Mouse (Mus musculus): ENCODE measurements around the gene Ankrd40. TPM values are rescaled to one million over a fixed set of nuclear protein-coding genes. Genes with fewer than 3 reads are reported as not detected.

Ankrd40 gene
- polyA plus RNA-seq (2017; shearing (Covaris generic)): 10 to 100 TPM; 14.1 to 14.8 TPM

DNA sequence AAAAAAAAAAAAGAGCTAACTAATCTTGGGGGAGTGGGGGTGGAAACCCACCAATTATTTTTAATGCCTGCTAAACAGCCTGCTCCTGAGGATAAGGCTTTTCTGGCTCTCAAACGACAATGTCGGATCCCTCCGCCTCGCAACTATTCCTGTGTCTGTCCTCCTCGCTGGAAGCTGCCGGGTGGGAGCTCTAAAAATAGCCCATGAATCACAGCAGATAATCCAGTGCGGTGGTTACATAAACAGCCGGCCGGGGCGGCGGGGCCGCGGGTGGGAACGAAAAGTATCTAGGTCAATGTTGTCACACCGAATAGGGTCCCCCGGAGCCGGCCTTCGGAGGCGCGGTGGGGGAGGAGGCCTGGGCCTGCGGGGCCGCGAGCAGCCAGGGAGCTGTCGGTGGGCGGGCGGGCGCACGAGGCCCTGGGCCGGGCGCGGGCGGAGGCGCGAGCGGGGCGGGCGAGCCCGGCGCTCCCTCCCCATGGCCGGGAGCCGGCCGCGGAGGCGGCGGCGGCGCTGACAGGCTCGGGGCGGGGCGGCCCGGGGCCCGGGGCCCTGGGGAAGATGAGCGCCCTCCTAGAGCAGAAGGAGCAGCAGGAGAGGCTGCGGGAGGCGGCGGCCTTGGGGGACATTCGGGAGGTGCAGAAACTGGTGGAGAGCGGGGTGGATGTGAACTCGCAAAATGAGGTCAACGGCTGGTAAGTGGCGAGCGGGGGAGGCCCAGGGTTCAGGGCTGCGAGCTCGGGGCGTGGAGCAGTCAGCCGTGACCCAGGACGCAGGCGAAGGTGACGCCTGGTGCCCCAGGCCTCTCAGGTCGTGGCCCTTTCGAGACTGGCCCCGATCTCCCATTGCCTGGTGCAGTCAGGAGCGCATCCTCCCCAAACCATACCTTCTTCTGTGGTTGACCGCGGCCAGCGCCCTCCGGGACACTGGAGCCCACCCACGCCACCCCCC is at the start of gene Ankrd40:
Gene Ankrd40 (plus strand): TSS at position 309 of the 951 bp plus-strand sequence.
- peak; percentile 76 for ATAC-seq

DNA sequence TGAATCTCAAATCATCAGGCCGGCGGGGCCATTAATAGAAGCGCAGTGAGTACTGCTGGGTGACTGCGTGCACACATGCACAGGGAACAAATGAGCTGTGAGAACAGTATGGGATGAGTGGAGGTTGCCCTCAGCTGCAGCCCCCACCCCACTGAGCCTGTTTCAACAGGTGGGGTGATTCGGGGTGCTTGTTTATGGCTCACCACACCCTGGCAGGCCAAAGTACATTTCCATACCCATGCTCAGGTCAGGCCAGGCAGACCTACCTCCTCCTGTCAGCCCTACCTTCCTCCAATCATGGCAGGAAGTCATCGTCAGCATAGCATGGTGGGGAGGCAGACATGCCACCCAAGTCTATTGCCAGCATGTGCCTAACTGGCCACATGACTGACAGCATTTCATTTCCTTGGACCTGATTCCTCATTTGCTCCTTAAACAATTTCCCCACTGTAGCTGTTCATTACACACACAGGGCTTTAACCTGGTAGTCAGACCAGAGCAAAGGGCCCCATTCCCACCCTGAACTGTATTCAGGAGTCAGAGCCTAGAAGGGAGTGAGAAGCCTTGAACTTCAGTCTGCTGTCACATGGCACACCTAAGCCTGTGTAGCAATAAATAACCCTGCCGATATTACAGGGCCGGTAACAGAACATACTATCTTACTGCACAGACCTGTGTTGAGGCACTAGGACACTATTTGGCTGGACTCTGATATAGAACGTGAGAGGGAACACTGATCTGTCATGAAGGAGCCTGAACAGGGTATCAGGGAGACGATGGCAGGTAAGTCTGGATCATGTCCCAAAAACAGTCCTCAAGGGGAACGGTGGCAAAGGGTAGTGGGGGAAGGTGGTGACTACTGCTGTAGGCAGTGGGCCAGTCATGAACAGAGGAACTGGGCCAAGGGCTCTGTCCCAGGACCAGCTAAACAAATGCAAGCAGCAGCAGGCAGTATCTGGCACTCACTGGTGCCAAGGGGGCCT is 46.3 kb upstream of the Ankrd40 start, which contains the start of gene Gm21885:
Gene Gm21885 (plus strand): TSS at position 675 of the 983 bp plus-strand sequence.
- ATAC-seq: no peak

DNA sequence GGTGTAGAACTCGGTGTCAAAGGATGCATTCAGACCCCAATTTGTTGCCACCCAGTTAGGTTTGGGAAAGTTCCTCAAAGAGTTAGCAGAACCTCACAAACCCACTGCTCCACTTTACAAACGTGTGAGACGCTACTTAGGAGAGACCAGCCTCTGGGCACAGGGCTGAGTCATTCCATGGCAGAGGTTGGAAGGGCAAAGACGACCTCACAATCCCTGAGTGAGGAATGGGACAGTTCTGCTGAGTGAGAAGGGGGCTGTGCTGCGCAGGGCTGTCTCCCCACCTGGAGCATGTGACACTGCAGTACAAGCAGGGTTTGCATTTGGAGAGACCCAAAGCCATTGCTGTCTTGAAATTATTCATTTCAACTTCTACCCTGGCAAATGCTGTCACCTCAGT is 45.5 kb upstream of the Ankrd40 start:
- ATAC-seq: no peak

DNA sequence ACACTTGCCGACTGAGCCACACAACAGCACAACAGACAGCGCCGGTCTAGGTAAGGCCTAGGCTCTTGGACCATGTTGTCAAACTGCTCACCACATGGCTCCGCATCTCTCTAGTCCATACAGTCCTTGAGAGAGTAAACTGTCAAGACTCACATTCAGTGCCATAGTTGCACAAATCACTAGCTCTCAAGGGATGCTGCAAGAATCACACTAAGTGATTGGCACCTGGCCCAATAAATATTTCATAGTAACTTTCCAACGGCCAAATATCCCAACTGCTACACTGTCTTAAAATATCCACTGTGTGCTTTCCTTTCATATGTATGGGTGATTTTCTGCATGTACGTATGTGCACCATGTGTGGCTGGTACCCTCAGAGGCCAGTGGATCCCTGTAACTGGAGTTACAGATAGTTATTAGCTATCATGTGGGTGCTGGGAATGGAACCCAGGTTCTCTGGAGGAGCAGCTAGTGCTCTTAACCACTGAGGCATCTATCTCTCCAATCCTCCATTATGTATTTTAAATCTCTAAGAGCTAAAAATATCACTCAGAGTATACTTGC is 44.2 kb upstream of the Ankrd40 start:
- no peak for ATAC-seq

DNA sequence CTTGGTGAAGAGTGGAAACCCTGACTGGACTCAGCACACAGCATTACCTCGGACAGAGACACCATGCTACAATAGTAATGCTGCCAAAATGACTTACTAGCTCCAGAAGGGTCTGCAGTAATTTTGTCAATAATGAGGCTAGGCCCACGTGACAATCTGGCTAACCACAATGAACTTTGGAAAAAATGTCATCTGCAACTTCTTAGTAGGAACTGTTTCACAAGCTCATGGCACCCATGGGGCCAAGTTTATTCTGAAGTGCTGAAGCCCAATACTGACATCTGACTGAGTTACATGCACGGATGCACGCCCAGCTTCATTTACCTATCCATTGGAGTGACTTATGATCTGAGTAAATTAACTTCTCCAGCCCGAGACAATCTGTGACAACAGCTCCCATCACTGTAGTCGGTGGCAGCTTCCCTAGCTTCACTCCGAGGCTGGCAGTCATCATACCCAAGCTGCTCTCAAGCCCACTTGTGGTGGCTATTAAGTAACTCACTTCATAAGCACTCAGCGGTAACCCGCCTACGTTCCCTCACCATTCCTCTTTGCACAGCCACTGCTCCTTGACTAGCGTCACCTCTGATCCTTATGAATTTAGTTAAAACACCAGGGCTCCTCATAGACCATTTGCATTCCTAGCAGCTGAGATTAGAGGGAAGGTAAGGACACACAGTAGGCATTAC is 41.8 kb upstream of the Ankrd40 start:
- no peak for ATAC-seq

DNA sequence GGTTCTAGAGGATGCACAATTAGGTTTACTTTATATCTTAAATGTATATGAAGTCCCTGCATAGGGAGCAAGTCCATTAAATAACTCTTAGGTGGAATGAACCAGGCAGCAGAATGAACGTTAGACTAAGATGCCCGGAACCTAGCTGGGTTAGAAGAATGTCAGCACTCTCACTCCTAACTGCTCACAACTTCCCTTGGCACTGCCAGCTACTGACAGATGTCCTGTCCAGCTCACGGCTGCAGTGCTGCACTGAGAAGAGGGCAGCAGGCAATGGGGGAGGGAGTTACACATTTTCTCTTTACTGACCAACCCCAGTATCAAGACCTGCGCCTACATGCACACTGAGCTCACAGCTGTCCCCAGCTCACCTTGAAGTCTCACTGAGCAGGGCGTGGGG is 40.7 kb upstream of the Ankrd40 start:
- no peak for ATAC-seq

DNA sequence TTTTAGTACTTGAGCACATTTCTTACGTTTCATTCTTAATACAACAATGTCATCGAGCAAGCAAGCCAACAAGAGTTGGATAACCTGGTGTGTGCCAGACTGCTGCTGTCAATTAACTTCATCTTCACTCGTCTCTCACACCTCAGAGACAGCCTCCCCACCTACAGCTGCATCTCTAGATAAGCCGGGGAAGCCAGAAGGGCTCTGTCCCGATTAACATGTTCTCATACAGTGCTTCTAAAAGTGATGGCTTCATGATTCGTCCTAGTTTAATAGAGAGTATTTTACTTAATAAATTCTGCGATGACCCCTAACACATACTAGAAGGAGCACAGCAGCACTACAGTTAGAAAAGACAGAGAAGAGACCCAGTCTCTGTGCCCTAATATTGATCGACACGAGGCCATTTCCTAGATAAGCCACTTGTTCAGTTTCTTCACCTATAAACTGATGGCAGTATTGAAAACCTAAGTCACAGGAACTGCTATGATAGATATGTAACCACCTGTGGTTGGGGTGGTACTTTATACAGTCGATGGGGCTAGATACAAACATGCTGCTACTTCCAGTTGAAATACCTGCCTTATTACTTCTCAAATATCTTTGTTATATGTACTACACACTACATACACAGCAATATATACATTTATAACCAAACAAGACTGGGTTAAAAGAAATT is 37.6 kb upstream of the Ankrd40 start:
- no peak for ATAC-seq

DNA sequence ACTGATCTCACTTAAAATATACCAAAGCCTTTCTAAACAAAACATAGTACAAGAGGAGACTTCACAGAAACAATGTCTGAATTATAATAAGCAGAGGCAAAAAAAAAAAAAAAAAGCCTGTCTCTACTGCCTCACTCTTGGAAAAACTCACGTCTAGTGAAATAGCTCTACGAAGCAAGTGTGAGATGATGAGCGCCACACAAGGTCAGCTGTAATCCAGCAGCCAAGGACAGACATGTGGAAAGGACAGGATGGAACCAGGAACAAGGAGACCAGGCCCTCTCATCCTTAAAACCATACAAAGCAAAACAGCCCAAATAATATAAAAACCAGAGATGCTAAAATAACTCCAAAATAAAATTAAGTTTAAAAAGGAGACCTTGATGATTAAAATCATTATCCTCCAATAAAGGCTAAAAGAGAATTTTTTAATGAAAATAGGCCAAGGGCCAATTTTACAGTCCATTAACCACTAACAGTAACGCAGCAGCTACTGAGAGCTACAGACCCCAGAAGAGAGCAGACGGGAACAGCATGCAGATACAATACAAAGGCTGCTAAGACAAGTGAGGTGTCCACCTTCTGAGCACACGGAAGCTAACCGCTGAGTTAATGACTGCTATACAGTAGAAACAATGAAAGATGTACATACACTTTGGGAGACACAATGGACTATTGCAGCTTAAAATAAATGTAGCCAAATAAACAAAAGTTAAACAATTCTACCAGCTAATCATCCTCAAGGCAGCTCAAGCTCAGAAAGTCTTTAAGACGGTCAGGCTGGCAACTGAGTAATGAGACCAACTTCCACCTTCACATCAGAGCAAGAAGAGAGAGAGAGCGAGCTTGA is 32.6 kb upstream of the Ankrd40 start:
- ATAC-seq: no peak

DNA sequence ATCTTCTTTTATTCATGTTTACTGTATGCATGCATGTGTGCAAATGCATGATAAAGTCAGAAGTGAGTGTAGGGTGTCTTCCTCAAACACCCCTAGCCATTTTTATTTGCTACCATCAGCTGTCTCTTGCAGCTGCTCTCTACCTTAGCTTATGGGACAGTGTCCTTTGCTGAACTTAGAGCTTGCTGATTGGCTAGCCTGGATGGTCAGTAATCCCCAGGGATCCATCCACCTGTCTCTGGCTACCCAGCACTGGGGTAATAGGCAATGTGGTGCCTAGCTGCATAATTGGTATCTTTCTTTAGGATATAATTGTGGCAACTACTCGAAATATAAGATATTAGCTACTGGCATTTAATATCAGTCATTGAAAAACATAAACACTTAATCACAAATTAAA is 15.1 kb upstream of the Ankrd40 start:
- no peak for ATAC-seq

DNA sequence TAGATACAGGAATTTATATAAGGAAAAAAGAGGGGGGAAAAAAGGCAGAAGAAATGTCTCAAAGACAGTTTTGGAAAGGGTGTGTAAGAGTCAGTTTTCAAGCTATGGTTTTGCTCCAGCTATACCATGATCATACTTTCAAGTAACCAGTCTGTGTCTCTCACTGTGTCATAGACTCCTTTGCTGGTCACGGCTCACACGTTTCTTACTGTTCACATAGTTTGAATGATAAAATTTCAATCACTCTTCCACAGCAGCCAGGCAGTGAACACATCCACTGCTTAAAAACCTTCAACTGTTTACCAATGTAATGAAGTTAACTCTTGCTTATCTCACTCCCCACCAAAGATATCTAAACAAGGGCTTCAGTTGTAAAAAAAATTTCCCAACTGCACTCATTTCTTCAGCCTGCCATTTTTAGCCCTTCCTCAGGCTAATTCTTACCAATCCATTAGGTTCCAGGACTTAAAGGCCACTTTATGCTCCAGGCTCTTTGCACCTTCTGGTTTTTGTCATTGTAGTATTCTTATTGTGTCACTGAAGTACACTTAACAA is 13.6 kb upstream of the Ankrd40 start:
- ATAC-seq: no peak

DNA sequence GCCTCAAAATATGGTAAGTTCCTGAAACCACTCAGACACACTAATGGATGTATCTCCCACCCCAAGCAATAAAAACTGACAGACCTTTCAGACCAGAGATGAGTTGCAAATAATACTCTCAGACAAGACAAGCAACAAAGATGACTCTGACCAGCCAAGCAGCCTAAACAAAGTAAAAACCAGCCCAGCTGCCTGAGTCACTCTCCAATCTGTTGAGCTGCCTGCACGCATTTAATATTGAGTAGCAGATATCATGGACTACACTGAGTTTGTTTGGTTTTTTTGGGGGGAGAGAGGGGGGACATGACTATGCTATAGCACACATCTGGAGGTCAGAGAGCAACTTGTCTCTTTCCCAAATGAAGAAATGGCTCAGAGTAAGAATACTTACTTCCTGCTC is 12.5 kb upstream of the Ankrd40 start:
- no peak for ATAC-seq

DNA sequence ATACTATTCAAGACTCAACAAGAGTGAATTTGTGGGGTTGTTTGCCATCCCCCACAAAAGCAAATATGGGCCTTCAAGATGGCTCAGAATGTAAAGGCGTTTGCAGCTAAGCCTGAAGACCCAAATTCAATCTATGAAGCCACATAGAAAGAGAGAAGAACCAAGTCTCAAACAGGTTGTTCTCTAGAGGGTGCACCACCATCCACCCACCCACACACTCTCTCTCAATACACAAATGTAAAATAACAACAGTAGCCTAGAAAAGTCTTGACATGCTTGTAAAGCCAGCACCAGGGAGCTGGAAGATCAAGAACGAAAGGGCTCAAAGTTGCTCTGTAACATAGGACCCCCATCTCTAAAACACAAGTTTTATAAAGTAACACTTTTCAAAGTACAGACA is 11.3 kb upstream of the Ankrd40 start:
- ATAC-seq: no peak

DNA sequence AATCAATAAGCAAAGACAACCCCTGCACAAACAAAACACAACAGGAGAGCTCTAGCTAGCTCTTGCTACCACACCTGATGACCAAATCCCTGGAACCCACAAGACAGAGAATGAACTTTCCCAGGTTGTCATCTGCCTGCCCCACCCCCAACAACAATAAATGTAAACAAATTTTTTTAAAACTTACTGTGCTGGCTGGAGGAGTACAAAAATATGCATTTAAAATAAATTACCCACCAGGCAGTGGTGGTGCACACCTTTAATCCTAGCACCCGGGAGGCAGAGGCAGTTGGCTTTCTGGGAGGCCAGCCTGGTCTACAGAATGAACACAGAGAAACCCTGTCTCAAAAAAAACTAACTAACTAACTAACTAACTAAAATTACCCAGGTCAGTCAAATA is 10.8 kb upstream of the Ankrd40 start:
- ATAC-seq: no peak

DNA sequence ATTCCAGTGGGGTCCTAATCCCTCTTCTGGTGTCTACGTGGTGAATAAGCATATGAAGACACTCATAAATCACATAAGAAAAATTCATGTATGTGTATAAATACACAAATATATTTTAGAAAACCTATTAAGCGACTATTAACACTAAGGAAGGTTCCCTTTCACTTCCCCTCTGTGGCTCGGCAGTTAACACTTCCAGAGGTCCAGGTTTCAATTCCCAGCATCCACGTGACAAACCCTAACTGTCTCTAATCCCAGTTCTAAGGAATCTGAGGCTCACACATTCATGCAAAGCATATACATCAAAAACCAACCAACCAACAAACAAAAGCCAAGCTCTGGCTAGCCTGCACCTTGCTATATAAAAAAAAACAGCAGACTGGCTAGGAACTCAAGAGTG is 10.3 kb upstream of the Ankrd40 start:
- ATAC-seq: no peak

DNA sequence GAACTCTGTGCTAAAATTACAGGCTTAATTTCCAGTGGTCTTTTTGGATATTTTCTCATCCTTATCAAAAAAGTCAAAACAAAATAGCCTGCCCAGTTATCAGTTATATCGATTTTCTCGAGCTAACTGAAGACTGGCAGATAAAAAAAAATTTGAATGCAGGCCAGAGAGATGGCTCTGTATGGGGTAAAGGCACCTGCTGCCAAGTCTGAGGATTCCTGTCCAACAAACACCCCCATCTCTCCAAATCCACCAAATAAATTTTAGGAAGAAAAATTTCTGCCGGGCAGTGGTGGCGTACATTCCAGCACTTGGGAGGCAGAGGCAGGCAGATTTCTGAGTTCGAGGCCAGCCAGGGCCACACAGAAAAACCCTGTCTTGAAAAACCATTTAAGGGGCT is 9.7 kb upstream of the Ankrd40 start:
- no peak for ATAC-seq

DNA sequence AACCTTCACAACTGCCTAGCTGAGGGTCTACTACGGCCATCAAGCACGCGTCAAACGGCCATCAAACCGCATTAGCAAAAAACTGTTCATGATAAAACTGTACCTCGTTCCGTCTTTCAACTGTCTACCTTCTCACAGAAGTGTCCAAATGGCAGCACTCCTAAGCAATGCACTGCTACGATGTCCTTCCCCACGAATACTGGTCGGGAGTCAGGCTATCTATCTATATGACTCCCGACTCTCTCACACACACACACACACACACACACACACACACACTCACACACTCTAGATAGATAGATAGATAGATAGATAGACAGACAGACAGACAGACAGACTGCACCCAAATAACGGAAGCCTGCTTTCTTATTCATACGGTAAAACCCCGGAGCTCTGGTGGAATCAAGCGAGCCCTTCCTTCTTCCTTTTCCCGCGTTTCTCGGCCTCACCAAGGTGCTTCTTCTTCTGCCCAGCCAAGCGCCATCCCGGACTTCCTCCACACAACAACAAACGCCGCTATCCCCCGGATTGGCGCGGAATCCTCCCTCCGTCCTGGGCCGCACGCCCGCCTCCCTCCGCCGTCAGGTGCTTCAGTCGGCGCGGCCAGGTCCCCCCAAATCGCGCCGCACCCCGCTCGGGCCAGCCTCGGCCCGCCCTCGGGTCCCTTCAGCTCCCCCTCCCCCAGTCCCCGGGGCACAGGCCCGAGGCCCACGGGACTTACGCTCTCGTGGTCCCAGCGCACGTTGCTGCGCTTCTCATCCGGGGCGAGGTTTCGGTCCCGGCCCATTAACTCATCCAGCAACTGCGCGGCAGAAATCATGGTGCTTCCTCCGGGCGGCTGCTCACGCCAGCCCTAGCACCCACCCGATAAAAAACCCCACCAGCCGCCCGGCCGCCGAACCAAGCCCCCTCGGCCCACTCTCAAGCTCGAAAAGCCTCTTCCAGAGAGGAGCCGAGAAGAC is 6.6 kb upstream of the Ankrd40 start:
- peak; percentile 63 for ATAC-seq

DNA sequence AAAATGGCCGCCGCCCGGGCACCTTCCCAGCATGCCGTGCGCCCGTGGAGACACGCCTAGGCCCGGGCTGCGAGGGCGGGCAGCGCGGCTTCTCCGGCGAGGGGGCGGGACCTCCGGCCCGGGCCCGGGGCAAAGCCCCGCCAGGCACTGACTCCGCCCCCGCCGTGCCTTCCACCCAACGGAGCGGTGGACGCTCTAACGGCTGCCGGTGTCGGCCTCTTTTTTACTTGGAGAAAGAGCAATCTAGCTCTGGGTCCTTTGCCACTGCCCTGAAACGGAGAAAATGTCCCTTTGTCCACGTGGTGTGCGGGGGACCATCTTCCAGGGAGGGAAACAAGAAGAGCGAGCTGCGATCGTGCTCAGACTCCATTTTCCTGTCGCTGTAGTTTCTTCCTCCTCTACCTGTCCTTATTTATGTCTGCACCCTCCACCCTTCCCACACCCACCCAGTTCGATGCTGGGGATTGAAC is 5.8 kb upstream of the Ankrd40 start, which contains the start of gene Luc7l3:
Gene Luc7l3 (minus strand): TSS at position 58 of the 470 bp plus-strand sequence.
- peak; percentile 88 for ATAC-seq

DNA sequence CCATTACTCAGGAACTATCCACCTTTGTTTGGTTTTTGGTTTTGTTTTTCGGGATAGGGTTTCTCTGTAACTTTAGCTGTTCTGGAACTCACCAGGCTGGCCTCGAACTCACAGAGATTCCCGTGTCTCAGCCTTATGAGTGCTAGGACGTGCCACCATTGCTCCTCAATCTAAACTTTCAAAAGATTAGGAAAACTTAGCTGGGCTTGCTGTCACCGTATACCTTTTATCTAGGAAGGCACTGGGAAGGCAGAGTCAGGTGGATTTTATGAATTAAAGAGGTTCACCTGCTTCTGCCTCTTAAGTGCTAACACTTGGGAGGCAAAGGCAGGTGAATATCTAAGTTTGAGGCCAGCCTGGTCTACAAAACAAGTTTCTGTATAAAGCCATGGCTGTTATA is 5.2 kb upstream of the Ankrd40 start:
- ATAC-seq: no peak
